Mouse (Mus musculus): ENCODE data around the gene Nr1d1. TPM values are rescaled to one million over a fixed set of nuclear protein-coding genes. Genes with fewer than 3 reads are reported as not detected.
A peak's percentile ranks its signal among the peaks of the same experiment; 100 is the strongest.

Nr1d1 gene
- polyA plus RNA-seq (2016; fragmentation: Nextera tagmentation; extraction: Ambion mirVana), result 0.79 and 1.0 TPM in 2 replicates

DNA sequence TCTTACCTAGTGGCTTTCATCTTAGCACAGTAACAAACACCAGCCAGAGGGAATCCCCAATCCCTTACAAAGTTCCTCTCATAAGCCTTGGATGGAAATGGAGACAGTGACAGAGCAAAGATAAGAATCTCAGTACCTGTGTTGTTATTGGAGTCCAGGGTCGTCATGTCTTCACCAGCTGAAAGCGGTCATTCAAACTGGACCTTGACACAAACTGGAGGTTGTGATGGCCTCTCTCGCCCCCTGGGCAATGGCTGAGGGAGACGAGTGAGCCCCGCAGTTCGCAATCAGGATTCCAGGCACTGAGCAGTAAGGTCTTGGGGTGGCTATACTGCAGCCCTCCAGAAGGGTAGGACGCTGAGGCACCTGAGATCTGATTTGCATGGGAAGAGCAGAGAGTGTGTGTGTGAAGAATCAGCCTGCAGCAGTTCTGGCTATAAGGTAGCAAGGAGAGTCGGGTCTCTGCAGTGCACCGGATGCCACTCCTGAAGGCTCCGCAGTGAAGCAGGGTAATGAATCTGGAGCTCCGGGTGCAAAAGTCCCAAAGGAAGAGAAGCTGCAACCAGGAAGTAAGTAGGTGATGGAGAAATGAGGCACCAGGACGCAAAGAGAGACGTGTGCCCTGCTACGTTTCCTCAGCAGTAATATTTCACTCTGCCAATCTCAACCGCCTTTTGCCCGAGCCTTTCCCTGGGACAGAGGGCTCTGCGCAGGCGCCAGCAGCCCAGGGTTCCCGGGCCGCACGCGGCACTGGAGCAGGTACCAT, at the start of gene Nr1d1:
Gene Nr1d1, minus strand, starts transcription at position 752 of the 766 bp plus-strand sequence.
- peaks cover 53% of the 10 kb centered on the region for H3K4me1 ChIP-seq (replicated peaks)
- WGBS, result under 1% methylated on average over 22 of the region's 22 CpGs
- peak within 1 kb of the TSS; percentile 76 for H3K4me2 ChIP-seq
- no peak for ATAC-seq (ENCODE audit: insufficient number of reproducible peaks, insufficient read depth, low FRiP score, low TSS enrichment, low read depth)
- H3K27ac ChIP-seq, result peak within 1 kb of the TSS; percentile 95
- peaks cover 12% of the 10 kb centered on the region for H3K36me3 ChIP-seq
- peak within 1 kb of the TSS; percentile 28 for H3K9ac ChIP-seq (replicated peaks)
- H3K4me3 ChIP-seq (replicated peaks), result peak within 1 kb of the TSS; percentile 40
- H3K9me3 ChIP-seq, result no peaks in the 10 kb centered on the region
- H3K27me3 ChIP-seq, result no peaks in the 10 kb centered on the region

DNA sequence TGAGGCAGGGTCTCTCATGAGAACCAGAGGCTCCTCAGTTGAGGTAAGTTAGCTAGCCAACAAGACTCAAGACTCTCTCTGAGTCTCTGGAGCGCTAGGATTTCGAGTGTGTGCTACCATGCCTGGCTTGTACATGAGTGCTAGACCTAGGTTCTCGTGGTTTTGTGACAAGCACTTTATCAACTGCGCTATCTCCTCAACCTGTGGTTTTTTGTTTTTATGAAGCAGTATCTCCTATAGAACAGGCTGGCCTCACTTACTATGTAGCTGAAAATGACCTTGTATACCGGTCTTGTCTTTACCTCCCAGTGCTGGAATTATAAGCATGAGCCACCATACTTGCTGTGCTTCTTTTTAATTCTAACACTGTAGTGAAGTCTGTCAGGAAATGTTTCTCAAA, 45.8 kb upstream of the Nr1d1 start:
- no peak for ATAC-seq (ENCODE audit: insufficient number of reproducible peaks, insufficient read depth, low FRiP score, low TSS enrichment, low read depth)
- H3K36me3 ChIP-seq, result peaks cover 99% of the 10 kb centered on the region
- 93% methylated on average over 5 of the region's 5 CpGs for WGBS

DNA sequence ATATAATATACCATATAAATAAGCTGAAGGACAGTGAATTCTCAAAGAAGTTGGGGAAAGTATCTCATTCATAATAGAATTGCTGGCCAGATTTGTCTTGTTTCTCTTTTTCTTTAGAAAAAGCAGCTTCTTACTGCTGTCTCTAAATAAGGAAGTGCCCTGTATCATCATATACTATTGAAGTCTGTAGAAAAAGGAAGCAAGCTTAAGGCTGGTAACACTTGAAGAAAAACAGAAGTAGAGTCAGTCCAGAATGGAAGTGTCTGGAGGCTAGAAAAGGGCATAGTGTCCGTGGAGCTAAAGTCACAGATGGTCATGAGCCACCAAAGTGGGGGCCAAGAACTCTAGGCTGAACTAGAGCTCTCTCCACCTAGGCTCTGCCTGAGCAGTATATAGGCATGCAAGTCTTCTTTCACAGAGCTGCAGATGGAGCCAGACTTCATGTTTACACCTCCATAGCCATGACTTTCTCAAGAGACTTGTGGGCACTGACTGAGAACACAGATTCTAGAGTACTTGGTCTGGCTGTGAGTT, 41.6 kb upstream of the Nr1d1 start:
- no peak overlapping the region for H3K27ac ChIP-seq
- ATAC-seq (ENCODE audit: insufficient number of reproducible peaks, insufficient read depth, low FRiP score, low TSS enrichment, low read depth), result no peak
- peaks cover 98% of the 10 kb centered on the region for H3K36me3 ChIP-seq
- 93% methylated on average over 1 of the region's 1 CpGs for WGBS
- no peaks in the 10 kb centered on the region for H3K4me1 ChIP-seq (replicated peaks)
- no peak overlapping the region for H3K4me3 ChIP-seq (replicated peaks)
- H3K9ac ChIP-seq (replicated peaks), result no peak overlapping the region
- no peaks in the 10 kb centered on the region for H3K27me3 ChIP-seq
- H3K4me2 ChIP-seq, result no peak overlapping the region
- H3K9me3 ChIP-seq, result no peaks in the 10 kb centered on the region

More for the DNA sequence above, 45.8 kb upstream of the Nr1d1 start:
- H3K27ac ChIP-seq, result no peak overlapping the region
- no peak overlapping the region for H3K4me3 ChIP-seq (replicated peaks)
- H3K9ac ChIP-seq (replicated peaks), result no peak overlapping the region
- no peak overlapping the region for H3K4me2 ChIP-seq
- H3K9me3 ChIP-seq, result no peaks in the 10 kb centered on the region
- no peaks in the 10 kb centered on the region for H3K27me3 ChIP-seq
- no peaks in the 10 kb centered on the region for H3K4me1 ChIP-seq (replicated peaks)

DNA sequence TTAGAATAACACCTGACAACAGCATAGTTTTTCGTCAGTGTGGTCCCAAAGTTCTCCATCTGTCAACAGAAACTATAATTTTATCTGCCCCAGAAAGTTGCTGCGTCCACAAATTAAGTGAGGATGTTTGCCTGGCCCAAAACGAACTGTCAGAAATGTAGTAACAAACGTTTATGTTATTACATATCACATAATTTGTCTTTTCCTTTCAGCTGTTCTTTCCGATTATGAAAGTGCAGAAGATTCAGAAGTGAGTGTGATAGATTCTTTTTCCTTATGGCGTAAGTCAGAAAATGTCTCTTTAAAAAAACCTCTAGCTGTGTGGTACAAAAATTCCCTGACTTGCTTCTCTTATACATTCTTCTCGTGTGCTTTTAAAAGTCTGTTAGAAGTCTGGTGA, 35.6 kb upstream of the Nr1d1 start:
- no peaks in the 10 kb centered on the region for H3K27me3 ChIP-seq
- H3K9me3 ChIP-seq, result no peaks in the 10 kb centered on the region
- peaks cover 17% of the 10 kb centered on the region for H3K4me1 ChIP-seq (replicated peaks)
- H3K4me3 ChIP-seq (replicated peaks), result peak overlapping the region; percentile 87
- H3K36me3 ChIP-seq, result peaks cover 72% of the 10 kb centered on the region
- H3K4me2 ChIP-seq, result peak overlapping the region; percentile 81
- peak overlapping the region; percentile 90 for H3K9ac ChIP-seq (replicated peaks)
- ATAC-seq (ENCODE audit: insufficient number of reproducible peaks, insufficient read depth, low FRiP score, low TSS enrichment, low read depth), result no peak
- 64% methylated on average over 7 of the region's 7 CpGs for WGBS
- H3K27ac ChIP-seq, result no peak overlapping the region

DNA sequence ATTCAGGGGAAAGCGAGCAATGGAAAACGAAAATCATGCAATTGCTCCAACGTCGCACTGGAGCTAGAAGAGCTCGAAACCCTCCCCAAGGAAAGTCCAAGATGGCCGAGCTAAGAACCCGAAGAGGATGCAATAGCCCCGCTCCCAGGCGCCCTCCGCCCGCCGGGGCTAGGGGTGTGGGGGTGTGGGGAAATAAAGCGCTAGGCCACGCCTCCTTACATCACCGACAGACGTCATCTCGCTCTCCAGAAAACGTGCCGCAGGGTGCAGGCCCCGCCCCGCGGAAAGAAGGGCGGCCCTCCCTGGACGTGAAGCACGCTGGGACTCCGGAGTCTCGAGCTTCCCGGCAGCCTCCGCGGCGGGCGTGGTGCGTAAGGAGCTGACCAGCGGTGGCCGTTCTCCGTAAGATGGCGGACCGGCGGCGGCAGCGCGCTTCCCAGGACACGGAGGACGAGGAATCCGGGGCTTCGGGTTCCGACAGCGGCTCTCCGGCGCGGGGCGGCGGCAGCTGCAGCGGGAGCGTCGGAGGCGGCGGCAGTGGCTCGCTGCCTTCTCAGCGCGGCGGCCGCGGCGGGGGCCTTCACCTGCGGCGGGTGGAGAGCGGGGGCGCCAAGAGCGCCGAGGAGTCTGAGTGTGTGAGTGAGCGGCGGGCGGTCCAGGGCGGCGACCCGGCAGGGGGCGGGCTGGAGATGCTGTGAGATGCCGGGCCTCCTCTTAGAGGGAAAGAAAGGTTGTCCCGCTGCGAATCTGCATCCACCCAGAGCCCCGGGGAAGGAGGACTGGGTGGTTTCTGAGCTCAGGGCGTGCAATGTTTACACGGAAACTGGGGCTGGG, 34.5 kb upstream of the Nr1d1 start:
- no peaks in the 10 kb centered on the region for H3K27me3 ChIP-seq
- H3K4me3 ChIP-seq (replicated peaks), result peak overlapping the region; percentile 87
- peak; percentile 98 for ATAC-seq (ENCODE audit: insufficient number of reproducible peaks, insufficient read depth, low FRiP score, low TSS enrichment, low read depth)
- H3K27ac ChIP-seq, result peak overlapping the region; percentile 97
- H3K9me3 ChIP-seq, result no peaks in the 10 kb centered on the region
- peak overlapping the region; percentile 81 for H3K4me2 ChIP-seq
- H3K9ac ChIP-seq (replicated peaks), result peak overlapping the region; percentile 90
- peaks cover 17% of the 10 kb centered on the region for H3K4me1 ChIP-seq (replicated peaks)
- under 1% methylated on average over 79 of the region's 84 CpGs for WGBS
- H3K36me3 ChIP-seq, result peaks cover 72% of the 10 kb centered on the region

DNA sequence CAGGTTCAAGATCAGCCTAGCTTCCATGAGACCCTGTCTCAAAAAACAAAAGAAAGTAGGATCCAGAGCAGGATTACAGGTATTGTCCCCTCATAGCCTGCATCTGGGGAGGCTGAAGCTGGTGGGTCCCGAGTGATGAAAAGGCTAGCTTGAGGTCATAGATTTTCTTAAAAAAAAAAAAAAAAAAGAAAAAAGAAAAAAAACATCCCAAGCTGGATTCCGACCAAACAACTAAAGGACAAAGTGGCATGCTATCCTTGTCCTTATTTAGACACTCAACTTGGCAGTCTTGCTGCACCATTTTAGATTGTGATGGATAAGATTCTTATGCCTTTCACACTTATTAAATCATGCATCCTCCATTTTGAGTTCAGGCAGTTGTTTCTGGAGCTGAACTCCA, 33.3 kb upstream of the Nr1d1 start:
- Histone ChIP-seq H3K9me3 (no peaks in the 10 kb centered on the region), H3K27me3 (no peaks in the 10 kb centered on the region), H3K27ac (peak overlapping the region; percentile 97), H3K36me3 (peaks cover 72% of the 10 kb centered on the region), H3K4me2 (peak overlapping the region; percentile 81), H3K9ac (replicated peaks) (no peak overlapping the region), H3K4me1 (replicated peaks) (peaks cover 17% of the 10 kb centered on the region), H3K4me3 (replicated peaks) (no peak overlapping the region)
- no peak for ATAC-seq (ENCODE audit: insufficient number of reproducible peaks, insufficient read depth, low FRiP score, low TSS enrichment, low read depth)
- 88% methylated on average over 2 of the region's 2 CpGs for WGBS

DNA sequence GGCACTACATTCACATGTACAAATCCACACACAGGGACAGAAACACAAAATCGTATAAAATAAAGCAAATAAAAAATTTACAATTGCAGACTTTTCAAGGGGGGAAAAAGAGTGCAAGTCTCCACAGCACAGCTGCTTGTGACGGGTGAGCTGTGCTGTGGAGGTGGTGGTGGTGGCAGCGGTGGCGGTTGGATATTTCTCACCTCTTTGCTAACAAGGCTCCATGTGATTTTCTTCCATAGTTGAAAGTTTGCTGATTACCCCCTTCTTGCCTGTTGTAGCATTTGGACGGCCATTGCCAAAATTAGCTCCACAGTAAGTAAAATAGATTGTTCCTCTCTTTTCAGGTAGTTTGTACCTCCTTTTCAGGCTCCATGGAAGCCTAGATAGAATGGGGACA, 29.5 kb upstream of the Nr1d1 start, which contains the start of gene Casc3:
Gene Casc3, plus strand, starts transcription at position 301 of the 400 bp plus-strand sequence.
- Histone ChIP-seq H3K27ac (no peak within 1 kb of the TSS), H3K27me3 (no peaks in the 10 kb centered on the region), H3K9ac (replicated peaks) (no peak within 1 kb of the TSS), H3K9me3 (no peaks in the 10 kb centered on the region), H3K4me2 (no peak within 1 kb of the TSS), H3K4me3 (replicated peaks) (no peak within 1 kb of the TSS), H3K4me1 (replicated peaks) (0 out of 2 replicates have a peak, but pooled peaks cover 6% of the 10 kb centered on the region), H3K36me3 (peaks cover 86% of the 10 kb centered on the region)
- no peak for ATAC-seq (ENCODE audit: insufficient number of reproducible peaks, insufficient read depth, low FRiP score, low TSS enrichment, low read depth)
- WGBS, result 91% methylated on average over 5 of the region's 5 CpGs

DNA sequence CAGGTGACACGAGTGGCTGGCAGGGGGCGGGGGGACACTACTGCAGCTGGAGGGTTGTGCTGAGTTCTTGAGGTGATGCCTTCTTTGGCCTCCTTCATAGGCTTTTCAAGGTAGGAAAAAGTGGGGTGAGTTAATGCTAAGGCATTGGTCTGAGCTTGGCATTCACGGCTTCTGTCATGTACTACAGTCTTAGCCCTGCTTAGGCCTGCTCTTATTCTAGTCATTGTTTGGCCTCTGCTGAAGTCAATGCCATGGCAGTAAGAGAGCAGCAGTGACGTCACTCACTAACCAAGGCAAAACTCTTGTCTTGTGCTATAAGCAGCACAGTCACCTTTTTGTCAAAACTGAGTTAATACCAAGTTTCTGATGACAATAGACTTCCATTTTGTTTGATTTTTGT, 22.8 kb upstream of the Nr1d1 start:
- Histone ChIP-seq H3K9ac (replicated peaks) (peak overlapping the region; percentile 100; the same call in 1 of the 2 replicates), H3K4me3 (replicated peaks) (peak overlapping the region; percentile 100), H3K27ac (peak overlapping the region; percentile 100; the same call in 1 of the 2 replicates), H3K9me3 (no peaks in the 10 kb centered on the region), H3K4me2 (peak overlapping the region; percentile 99), H3K36me3 (peaks cover 54% of the 10 kb centered on the region), H3K27me3 (no peaks in the 10 kb centered on the region), H3K4me1 (replicated peaks) (peaks cover 29% of the 10 kb centered on the region)
- no peak for ATAC-seq (ENCODE audit: insufficient number of reproducible peaks, insufficient read depth, low FRiP score, low TSS enrichment, low read depth)
- 70% methylated on average over 4 of the region's 4 CpGs for WGBS

DNA sequence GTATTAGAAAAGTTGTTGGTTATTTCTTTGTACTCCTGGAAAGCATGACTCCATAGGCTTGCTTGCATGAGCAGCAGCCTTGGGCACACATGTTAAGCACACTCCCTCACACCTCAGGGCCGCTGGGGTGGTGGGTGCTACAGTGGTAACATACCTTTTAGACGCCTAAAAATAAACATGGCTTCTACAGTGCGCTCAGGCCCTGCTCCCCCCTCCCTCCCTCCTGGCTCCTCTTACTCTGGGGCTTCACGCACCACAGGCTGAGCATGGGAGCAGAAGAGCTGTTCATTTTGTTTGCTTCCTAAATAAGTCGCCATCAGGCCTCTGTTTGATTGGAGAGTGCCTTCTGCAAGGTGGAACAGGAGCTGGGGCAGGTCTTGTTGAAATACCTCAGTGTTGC, 22.2 kb upstream of the Nr1d1 start:
- Histone ChIP-seq H3K4me1 (replicated peaks) (peaks cover 29% of the 10 kb centered on the region), H3K27me3 (no peaks in the 10 kb centered on the region), H3K36me3 (peaks cover 48% of the 10 kb centered on the region)

DNA sequence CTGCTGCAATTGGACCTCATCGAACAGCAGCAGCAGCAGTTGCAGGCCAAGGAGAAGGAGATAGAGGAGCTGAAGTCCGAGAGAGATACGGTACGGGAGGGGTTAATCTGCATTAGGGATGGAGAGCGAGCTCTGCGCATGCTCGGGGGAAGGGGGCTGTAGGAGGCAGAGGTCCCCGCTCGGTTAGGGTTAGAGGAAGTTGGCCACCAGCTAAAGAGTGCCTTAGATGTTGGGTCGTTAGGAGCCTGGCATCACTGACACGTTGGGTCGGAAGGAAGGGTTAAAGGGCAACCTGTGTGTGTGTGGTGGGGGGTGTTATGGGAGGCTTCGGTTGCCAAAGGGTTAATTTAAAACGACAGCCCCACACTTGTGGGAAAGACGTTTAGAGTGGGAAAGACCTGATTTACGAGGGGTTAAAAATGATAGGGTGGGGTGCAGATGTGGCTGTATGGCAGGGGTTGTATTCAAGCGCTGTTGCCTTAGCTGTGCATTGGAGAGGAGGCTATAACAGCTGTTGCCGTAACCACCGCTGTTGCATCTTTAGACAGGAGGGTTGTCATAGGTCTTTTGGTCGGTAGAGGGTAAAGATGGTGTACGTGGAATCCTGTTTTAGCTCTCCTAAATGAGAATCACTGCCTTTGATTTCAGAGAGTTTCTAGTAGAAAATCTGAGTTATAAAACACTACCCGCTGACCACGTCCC, 21.5 kb upstream of the Nr1d1 start:
- 2% methylated on average over 23 of the region's 23 CpGs for WGBS
- H3K4me3 ChIP-seq (replicated peaks), result peak overlapping the region; percentile 100
- peaks cover 29% of the 10 kb centered on the region for H3K4me1 ChIP-seq (replicated peaks)
- H3K9ac ChIP-seq (replicated peaks), result peak overlapping the region; percentile 100
- peak overlapping the region; percentile 99 for H3K4me2 ChIP-seq
- peak overlapping the region; percentile 100 for H3K27ac ChIP-seq
- no peaks in the 10 kb centered on the region for H3K9me3 ChIP-seq
- H3K36me3 ChIP-seq, result peaks cover 42% of the 10 kb centered on the region
- no peaks in the 10 kb centered on the region for H3K27me3 ChIP-seq
- ATAC-seq (ENCODE audit: insufficient number of reproducible peaks, insufficient read depth, low FRiP score, low TSS enrichment, low read depth), result peak; percentile 50

More for the DNA sequence above, 22.2 kb upstream of the Nr1d1 start:
- no peak for ATAC-seq (ENCODE audit: insufficient number of reproducible peaks, insufficient read depth, low FRiP score, low TSS enrichment, low read depth)
- H3K4me2 ChIP-seq, result peak overlapping the region; percentile 99
- H3K9ac ChIP-seq (replicated peaks), result peak overlapping the region; percentile 100
- peak overlapping the region; percentile 100; the same call in 1 of the 2 replicates for H3K27ac ChIP-seq
- 12% methylated on average over 5 of the region's 5 CpGs for WGBS
- peak overlapping the region; percentile 100 for H3K4me3 ChIP-seq (replicated peaks)
- H3K9me3 ChIP-seq, result no peaks in the 10 kb centered on the region

Data from limb, embryonic 12.5 days (tissue).